Mouse (Mus musculus) E14TG2a.4 (cell line): ENCODE measurements around the gene Shkbp1.
A peak's percentile ranks its signal among the peaks of the same experiment; 100 is the strongest.

Experiments used
- H3K27me3 ChIP-seq: 2 replicates; pipeline ENCODE4 v1.6.1; 2014; ENCODE audit warnings: low read length, control low read depth; ENCODE audit not compliant: insufficient read depth
- H3K36me3 ChIP-seq: 2 replicates; pipeline ENCODE4 v1.6.1; 2014; ENCODE audit warnings: low read length, control low read depth; ENCODE audit not compliant: insufficient read depth
- H3K4me1 ChIP-seq: replicated peaks from 2 replicates; pipeline ENCODE4 v1.6.1; 2014; ENCODE audit warnings: low read depth, low read length, control low read depth
- H3K4me3 ChIP-seq: replicated peaks from 2 replicates; pipeline ENCODE4 v1.5.1; 2014; ENCODE audit warnings: mild to moderate bottlenecking, low read length
- H3K9me3 ChIP-seq: 2 replicates; pipeline ENCODE4 v1.6.1; 2014; ENCODE audit warnings: low read length, control low read depth
- CTCF ChIP-seq: conservative IDR thresholded peaks from 2 replicates; pipeline ENCODE4 v1.5.1; 2014; ENCODE audit warnings: low read length
- NANOG ChIP-seq: IDR thresholded peaks from 2 replicates; pipeline ENCODE4 v1.6.1; 2014; ENCODE audit warnings: borderline replicate concordance, low read length, mixed read lengths
- POU5F1 ChIP-seq: IDR thresholded peaks from 2 replicates; pipeline ENCODE4 v1.6.1; 2014; ENCODE audit warnings: low read length, borderline replicate concordance

Shkbp1 gene

DNA sequence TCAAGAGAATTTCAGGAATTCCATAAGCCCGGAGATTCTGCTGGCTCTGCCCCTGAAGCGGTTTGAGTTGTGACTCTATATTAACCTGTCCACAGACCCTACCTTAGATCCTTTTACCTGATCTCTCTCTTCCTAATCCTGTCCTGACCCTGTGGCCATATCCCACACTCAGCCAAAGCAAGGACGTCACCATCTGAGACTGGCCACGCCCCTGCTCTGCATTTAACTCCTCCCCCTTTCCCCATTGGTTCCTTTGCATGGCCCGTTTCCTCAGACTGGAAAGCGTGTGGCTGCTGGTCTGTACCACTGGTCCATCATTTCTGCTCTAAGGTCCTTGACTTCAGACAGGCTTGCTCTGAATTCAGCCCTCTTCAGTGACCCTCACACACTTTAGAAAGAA lies 10.4 kb downstream of the Shkbp1 start:
- H3K27me3 ChIP-seq, result no peaks in the 10 kb centered on the region
- TF ChIP-seq CTCF (no peak), NANOG (no peak), POU5F1 (no peak)
- H3K36me3 ChIP-seq, result peaks cover 83% of the 10 kb centered on the region
- H3K4me1 ChIP-seq, result peaks cover 57% of the 10 kb centered on the region
- peak overlapping the region; percentile 49; the same call in 1 of the 2 replicates for H3K4me3 ChIP-seq
- H3K9me3 ChIP-seq, result no peaks in the 10 kb centered on the region

DNA sequence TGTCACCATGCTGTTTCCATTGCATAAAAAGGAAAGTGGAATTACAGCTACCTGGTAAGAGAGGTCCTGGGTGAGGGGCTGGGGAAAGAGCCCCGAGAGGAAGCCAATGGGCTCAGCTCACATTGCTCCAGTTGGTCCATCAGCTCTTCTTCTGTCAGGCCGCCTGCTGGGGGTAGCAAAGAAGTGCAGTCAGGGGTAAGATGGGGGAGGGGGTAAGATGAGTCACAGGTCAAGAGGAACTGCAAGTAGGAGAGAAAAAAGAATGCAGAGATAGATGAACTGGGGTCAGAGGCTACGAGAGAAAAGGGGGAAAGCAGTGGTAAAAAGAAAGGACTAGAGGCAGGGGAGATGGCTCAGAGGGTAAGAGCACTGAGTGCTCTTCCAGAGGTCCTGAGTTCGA lies 13.2 kb downstream of the Shkbp1 start:
- no peaks in the 10 kb centered on the region for H3K9me3 ChIP-seq
- H3K4me3 ChIP-seq, result peak overlapping the region; percentile 39
- peaks cover 8% of the 10 kb centered on the region for H3K27me3 ChIP-seq
- H3K36me3 ChIP-seq, result peaks cover 55% of the 10 kb centered on the region
- no peak for TF ChIP-seq NANOG
- no peak for TF ChIP-seq POU5F1
- TF ChIP-seq CTCF, result peak; percentile 87
- H3K4me1 ChIP-seq, result peaks cover 62% of the 10 kb centered on the region

DNA sequence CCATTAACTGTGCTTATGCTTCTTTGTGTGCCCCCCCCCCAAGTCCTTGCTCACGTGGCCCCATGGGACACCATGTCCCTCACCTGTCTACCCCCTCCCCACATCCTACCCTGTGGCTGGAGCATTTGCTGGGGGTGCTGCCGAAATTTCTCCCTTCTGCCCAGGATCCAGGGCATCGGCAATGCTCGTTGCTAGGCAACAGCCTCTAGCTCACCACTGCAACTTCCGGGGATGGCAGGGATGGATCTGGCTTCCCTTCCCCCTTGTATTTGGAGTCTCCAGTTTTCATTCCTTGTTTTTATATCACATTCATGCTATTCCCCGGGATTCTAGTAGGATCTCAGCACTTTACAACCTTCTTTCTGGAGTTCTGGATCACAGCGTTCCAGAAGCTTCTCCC lies 16.3 kb downstream of the Shkbp1 start:
- H3K27me3 ChIP-seq, result peaks cover 11% of the 10 kb centered on the region
- no peak overlapping the region for H3K4me3 ChIP-seq
- peaks cover 63% of the 10 kb centered on the region for H3K4me1 ChIP-seq
- TF ChIP-seq NANOG (no peak), POU5F1 (no peak), CTCF (no peak)
- H3K36me3 ChIP-seq, result peaks cover 32% of the 10 kb centered on the region
- no peaks in the 10 kb centered on the region for H3K9me3 ChIP-seq

DNA sequence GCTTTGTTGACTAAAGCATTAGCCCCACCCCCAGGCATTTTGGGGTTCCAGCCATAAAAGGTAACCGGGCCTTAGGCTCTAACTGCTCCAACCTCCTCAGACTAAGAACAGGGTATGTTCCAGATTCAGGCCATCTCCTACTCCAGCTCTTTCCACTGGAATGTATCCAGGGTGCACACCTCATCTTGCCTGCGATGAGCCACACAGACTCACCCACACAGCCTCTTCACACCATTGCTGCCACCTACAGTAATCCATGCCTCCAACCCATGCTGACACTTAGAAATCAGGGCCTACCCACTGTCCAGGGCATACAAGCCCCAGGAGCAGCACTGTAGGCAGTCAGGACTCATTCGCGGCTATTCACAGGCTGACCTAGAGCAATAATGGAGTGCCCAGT lies 16.7 kb downstream of the Shkbp1 start:
- H3K4me3 ChIP-seq, result no peak overlapping the region
- peaks cover 11% of the 10 kb centered on the region for H3K27me3 ChIP-seq
- H3K36me3 ChIP-seq, result peaks cover 28% of the 10 kb centered on the region
- H3K9me3 ChIP-seq, result no peaks in the 10 kb centered on the region
- TF ChIP-seq POU5F1 (no peak), NANOG (no peak), CTCF (no peak)
- peaks cover 63% of the 10 kb centered on the region for H3K4me1 ChIP-seq

DNA sequence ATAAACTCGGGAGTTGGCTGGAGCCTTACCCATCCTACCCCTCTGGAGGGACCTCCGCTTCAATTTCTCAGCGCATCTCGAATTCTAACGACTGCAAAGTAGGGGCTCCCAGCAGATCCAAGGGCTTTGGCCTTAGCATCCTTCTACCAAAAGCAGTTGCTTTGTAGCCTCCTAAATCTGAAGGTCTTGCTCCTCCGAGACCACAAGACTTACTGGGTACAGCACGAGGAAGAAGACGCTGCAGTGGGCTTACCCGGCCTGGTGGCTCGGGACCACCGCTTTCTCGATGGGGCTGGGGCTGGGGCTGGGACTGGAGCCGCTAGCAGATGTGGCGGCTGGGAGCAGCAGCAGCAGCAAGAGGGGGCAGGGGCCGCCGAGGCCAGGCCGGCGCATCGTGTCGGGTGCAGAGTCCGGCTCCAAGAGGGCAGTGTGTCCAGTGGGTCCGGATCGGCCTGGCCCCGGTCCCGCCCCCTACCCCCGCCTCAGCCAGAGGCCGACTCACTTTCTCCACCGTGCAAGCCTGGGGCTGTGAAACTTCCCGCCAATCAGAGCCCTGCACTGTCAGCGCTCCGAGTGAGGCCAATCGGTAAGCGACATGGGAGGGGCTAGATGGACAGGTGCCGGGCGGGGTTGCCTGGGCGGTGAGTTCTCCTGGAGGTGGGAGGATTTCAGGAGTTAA lies 18.5 kb downstream of the Shkbp1 start, which contains the start of gene Ltbp4:
Gene Ltbp4 (minus strand): TSS at position 518 of the 679 bp plus-strand sequence.
- TF ChIP-seq CTCF (no peak), NANOG (no peak), POU5F1 (no peak)
- Histone ChIP-seq H3K4me3 (peak within 1 kb of the TSS; percentile 81), H3K27me3 (peaks cover 11% of the 10 kb centered on the region), H3K9me3 (no peaks in the 10 kb centered on the region), H3K4me1 (peaks cover 57% of the 10 kb centered on the region), H3K36me3 (peaks cover 14% of the 10 kb centered on the region)

DNA sequence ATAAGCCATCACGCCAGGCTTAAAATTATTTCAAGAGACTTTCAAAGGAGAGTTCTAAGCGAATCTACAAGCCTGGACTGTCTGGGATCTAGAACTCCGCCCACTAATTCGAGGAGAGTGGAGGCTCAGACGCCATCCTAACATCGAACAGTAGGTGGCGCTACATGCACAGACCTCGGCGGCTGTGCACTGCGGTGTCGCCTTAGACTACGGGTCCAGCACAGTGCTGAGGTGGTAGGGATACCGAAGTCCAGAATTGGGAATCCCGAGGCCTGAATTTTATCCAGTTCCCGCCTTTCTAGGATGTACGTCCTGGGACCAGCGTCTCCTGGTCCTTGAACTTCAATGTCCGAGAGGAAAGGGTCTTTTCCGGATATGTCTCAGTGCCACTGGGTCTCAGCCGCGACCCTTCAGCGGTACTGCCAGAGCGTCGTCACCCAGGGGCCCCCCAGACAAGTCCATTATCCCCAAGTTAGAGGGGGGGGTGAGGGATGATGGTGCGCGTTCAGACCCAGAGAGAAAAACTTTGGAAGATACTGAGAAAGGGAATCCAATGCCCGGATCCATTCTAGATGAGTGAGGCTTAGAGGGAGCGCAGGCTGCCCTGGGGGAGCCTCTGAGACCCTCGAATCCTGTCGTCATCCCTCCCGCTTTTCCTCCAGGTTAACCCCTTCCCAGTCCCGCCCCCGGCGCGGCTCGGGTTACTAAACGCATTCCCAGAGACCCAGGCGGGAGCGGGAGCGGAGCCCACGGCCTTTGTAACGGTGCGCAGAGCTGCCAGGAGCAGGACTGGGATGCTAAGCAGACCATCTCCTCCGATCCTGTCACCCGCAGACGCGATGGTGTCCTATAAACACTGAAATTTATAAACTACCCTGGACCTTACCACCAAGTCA lies 19.6 kb downstream of the Shkbp1 start:
- Histone ChIP-seq H3K36me3 (peaks cover 2% of the 10 kb centered on the region), H3K27me3 (peaks cover 11% of the 10 kb centered on the region), H3K4me3 (peak overlapping the region; percentile 81), H3K9me3 (no peaks in the 10 kb centered on the region), H3K4me1 (peaks cover 63% of the 10 kb centered on the region)
- no peak for TF ChIP-seq NANOG
- TF ChIP-seq CTCF, result peak; percentile 96
- TF ChIP-seq POU5F1, result no peak

DNA sequence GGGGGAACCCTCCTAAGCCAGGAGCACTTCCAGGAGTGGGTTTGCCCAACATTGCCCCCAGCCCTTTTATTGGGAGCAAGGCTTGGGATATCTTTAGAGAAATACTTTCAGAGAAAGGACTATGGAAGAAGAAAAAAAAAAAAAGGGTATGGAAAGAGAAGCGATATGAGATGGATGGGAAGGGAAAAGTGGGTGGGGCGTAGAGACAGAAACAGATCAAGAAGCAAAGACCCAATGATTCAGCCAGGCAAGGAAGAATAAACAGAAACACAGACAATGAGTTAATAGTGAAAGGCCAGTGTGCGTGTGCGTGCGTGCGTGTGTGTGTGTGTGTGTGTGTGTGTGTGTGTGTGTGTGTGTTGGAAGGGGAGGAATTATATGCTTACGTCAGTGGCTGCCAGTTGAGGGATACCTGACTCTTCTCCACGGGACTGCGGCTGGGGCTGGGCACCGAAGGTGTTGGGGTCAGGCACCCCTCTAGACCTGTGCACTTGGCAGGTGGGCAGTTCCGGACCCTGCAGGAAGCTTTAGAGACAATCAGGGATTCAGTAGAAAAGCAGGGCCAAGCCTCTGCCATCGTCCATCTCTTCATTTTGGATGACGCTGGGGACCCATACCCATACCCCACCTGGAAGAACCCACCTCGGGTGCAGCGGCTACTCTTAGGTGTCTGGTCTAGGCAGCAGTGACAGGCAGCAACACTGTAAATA lies 20.7 kb downstream of the Shkbp1 start:
- H3K4me3 ChIP-seq, result peak overlapping the region; percentile 85
- TF ChIP-seq CTCF (no peak), NANOG (no peak), POU5F1 (no peak)
- peaks cover 10% of the 10 kb centered on the region for H3K27me3 ChIP-seq
- no peaks in the 10 kb centered on the region for H3K36me3 ChIP-seq
- H3K9me3 ChIP-seq, result no peaks in the 10 kb centered on the region
- peaks cover 66% of the 10 kb centered on the region for H3K4me1 ChIP-seq

DNA sequence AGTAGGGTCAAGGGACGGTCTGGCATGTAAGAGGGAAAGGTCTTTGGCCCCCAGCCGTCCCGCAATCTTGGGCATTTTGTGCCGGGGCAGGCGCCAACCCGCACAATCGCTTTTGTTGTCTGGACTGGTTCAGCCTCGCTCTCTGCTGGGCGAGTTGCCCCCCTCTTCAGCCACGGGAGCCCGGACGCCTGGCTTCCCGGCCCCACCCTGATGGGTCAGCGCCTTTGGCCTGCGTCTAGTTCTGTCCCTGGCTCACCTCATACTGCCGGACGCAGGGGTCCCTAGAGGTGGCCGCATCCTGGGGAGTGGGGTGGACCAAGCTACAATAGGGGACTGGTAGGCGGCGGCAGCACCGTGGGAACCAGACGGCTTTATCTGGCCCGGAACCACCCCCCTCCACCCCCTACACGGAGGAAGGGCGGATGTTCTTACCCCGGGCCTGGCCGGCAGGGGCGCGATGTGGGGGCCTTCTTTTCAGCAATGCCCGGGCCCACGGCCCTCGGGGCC lies 21.4 kb downstream of the Shkbp1 start:
- Histone ChIP-seq H3K27me3 (peaks cover 7% of the 10 kb centered on the region), H3K4me1 (peaks cover 72% of the 10 kb centered on the region), H3K36me3 (no peaks in the 10 kb centered on the region), H3K4me3 (peak overlapping the region; percentile 85), H3K9me3 (no peaks in the 10 kb centered on the region)
- no peak for TF ChIP-seq POU5F1
- no peak for TF ChIP-seq CTCF
- TF ChIP-seq NANOG, result no peak
